9 mouse cellular contexts compared by ENCODE assay signal in the genomic region with DNA sequence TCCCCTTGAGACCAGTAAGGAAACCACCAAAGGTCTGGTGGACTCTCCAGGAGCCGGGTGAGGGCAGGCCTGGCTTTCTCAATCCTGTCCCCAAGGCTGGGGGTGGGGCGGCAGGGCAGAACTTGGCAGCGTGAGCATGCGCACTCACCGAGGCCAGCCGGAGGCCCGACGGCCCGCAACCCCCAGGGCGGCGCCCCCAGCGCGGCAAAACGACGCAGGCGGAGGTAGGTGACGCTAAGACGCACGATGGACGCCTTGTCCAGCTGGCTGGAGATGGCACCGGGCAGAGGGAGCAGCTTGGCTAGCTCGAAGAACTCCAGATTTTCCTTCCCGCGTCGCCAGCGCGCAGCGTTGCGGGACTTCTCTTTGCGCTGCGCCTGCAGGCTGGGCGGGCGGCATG. TPM values are rescaled to one million over a fixed set of nuclear protein-coding genes. Genes with fewer than 3 reads are reported as not detected.
DNase-seq lines count a peak whose midpoint lies in the region; ATAC-seq and TF ChIP-seq lines count a peak whose summit lies in the region.
"Had no signal": no experiment of that assay in that cellular context is flagged by ENCODE, and none has a peak within 500 bp of the region (broad histone marks: within the 10 kb centered on the region; RNA-seq: fewer than 3 reads in every experiment).

No protein-coding gene starts in this region.

- ATAC-seq in heart, embryonic 14.5 days (ENCODE audit: insufficient number of reproducible peaks, insufficient read depth, low FRiP score, low read depth), result no peak
- ATAC-seq in hindbrain, embryonic 15.5 days (ENCODE audit: low FRiP score, low read depth), result no peak
- peak; percentile 47; the same call in 1 of the 2 replicates for ATAC-seq in megakaryocyte progenitor cell, adult 5-6 weeks (replicated peaks; ENCODE audit: poor library complexity)

- peak overlapping the region; percentile 30 to 33 for H3K4me3 ChIP-seq in heart, embryonic 14.5 days (ENCODE audit: control insufficient read depth in 1 of 2, insufficient read depth in 1 of 2, low read depth in 1 of 2, low read length in 2 of 2)
- peak overlapping the region; percentile 19; the same call in 1 of the 2 replicates for H3K4me3 ChIP-seq in bone marrow macrophage, adult 2 months (ENCODE audit: insufficient read depth, low read length)
- H3K4me3 ChIP-seq in hindbrain, embryonic 15.5 days, result peak overlapping the region; percentile 13
- H3K4me3 ChIP-seq in cerebellum, adult 2 months (replicated peaks; ENCODE audit: insufficient read depth, low read depth, low read length), result no peak overlapping the region

- peak overlapping the region; percentile 53 for H3K4me2 ChIP-seq in heart, embryonic 14.5 days (ENCODE audit: low read length)
- H3K4me2 ChIP-seq in hindbrain, embryonic 15.5 days, result peak overlapping the region; percentile 37

- no peak for TF ChIP-seq CTCF in bone marrow macrophage, adult 2 months (IDR thresholded peaks at IDR 0.05; ENCODE audit: low read depth, low read length)
- no peak for TF ChIP-seq CTCF in cerebellum, adult 2 months (IDR thresholded peaks at IDR 0.05; ENCODE audit: borderline replicate concordance, insufficient read depth, low read depth, low read length)

- peaks cover 71% of the 10 kb centered on the region for H3K27me3 ChIP-seq in heart, embryonic 14.5 days (ENCODE audit: control insufficient read depth, insufficient read depth, low read length)
- H3K27me3 ChIP-seq in hindbrain, embryonic 15.5 days, result peaks cover 74% of the 10 kb centered on the region
- peaks cover 9% of the 10 kb centered on the region; the same call in 1 of the 2 replicates for H3K27me3 ChIP-seq in cerebellum, adult 2 months (ENCODE audit: control insufficient read depth, insufficient read depth, low read length)

- H3K27ac ChIP-seq in heart, embryonic 14.5 days (replicated peaks in 1 of 2; ENCODE audit: control insufficient read depth in 1 of 2, insufficient read depth in 1 of 2, low read depth in 2 of 2, low read length in 2 of 2), result no peak overlapping the region
- H3K27ac ChIP-seq in bone marrow macrophage, adult 2 months (ENCODE audit: insufficient read depth, low read depth, low read length), result no peak overlapping the region
- H3K27ac ChIP-seq in hindbrain, embryonic 15.5 days (replicated peaks), result no peak overlapping the region
- no peak overlapping the region for H3K27ac ChIP-seq in cerebellum, adult 2 months (ENCODE audit: insufficient read depth, low read length)

- intact Hi-C loops in heart, postnatal 36 days (cut with DNase I), result no loop called here

- peaks cover 5 to 15% of the 10 kb centered on the region in 2 experiments; a peak in 3 of 4 replicates for H3K4me1 ChIP-seq in heart, embryonic 14.5 days (ENCODE audit: control insufficient read depth in 2 of 2, insufficient read depth in 2 of 2, low read length in 2 of 2)
- H3K4me1 ChIP-seq in bone marrow macrophage, adult 2 months (ENCODE audit: control insufficient read depth, insufficient read depth, low read length), result no peaks in the 10 kb centered on the region
- peaks cover 27% of the 10 kb centered on the region for H3K4me1 ChIP-seq in hindbrain, embryonic 15.5 days (replicated peaks)
- H3K4me1 ChIP-seq in cerebellum, adult 2 months (ENCODE audit: control insufficient read depth, insufficient read depth, low read length), result no peaks in the 10 kb centered on the region

- no peak for DNase-seq in heart, postnatal 36 days
- DNase-seq in natural killer cell, adult 2 months (ENCODE audit: low spot score in 2 of 2), result no peak
- no peak for DNase-seq in cerebellum, adult 2 months
- no peak for DNase-seq in layer of hippocampus, adult 9-11 months

- WGBS in heart, embryonic 14.5 days, result 6% methylated on average over 33 of the region's 33 CpGs
- WGBS in hindbrain, embryonic 15.5 days, result 7% methylated on average over 33 of the region's 33 CpGs
- WGBS in cerebellum, adult 2 months, result 3% methylated on average over 33 of the region's 33 CpGs

- TF ChIP-seq POLR2A in bone marrow macrophage, adult 2 months (IDR thresholded peaks at IDR 0.05; ENCODE audit: borderline replicate concordance, low read depth, low read length), result no peak
- no peak for TF ChIP-seq POLR2A in cerebellum, adult 2 months (IDR thresholded peaks at IDR 0.05; ENCODE audit: borderline replicate concordance, insufficient read depth, low read length)

- H3K9me3 ChIP-seq in heart, embryonic 14.5 days (ENCODE audit: control insufficient read depth, low read length), result no peaks in the 10 kb centered on the region
- H3K9me3 ChIP-seq in hindbrain, embryonic 15.5 days, result no peaks in the 10 kb centered on the region

- peak overlapping the region; percentile 38; the same call in 1 of the 2 replicates for H3K9ac ChIP-seq in heart, embryonic 14.5 days (ENCODE audit: low read length)
- H3K9ac ChIP-seq in hindbrain, embryonic 15.5 days, result no peak overlapping the region

- H3K36me3 ChIP-seq in heart, embryonic 14.5 days (ENCODE audit: control insufficient read depth, insufficient read depth, low read length), result no peaks in the 10 kb centered on the region
- H3K36me3 ChIP-seq in hindbrain, embryonic 15.5 days, result no peaks in the 10 kb centered on the region

RNA-seq across cellular contexts. Expression of gene Npas1, which starts 3.1 kb away (rescaled TPM):
- polyA plus RNA-seq in heart, embryonic 14.5 days (2014; fragmentation: Nextera tagmentation; extraction: Ambion mirVana), result 0.20 TPM in 1 of 2 replicates, not detected in the other
- not detected for total RNA-seq in heart, postnatal 36 days (2021)
- not detected in 2 replicates for polyA plus RNA-seq in bone marrow macrophage, adult 2 months (2012; ENCODE audit: insufficient read depth, insufficient read length, missing spikeins)
- 4.4 and 5.0 TPM in 2 replicates for polyA plus RNA-seq in hindbrain, embryonic 15.5 days (2015; fragmentation: Nextera tagmentation; extraction: Ambion mirVana)
- total RNA-seq in megakaryocyte progenitor cell, adult 5-6 weeks (2015), result not detected in 2 replicates
- not detected in 2 replicates for total RNA-seq in megakaryocyte progenitor cell, adult 5-6 weeks (2017)
- polyA plus RNA-seq in cerebellum, adult 2 months (2012; rRNA removed), result 3.7 and 6.0 TPM in 2 replicates
- polyA plus RNA-seq: spleen, adult 2 months had no signal

RNA-seq across cellular contexts. Expression of gene Tmem160, which starts 21.9 kb away (rescaled TPM):
- 87.5 and 96.7 TPM in 2 replicates for polyA plus RNA-seq in heart, embryonic 14.5 days (2014; fragmentation: Nextera tagmentation; extraction: Ambion mirVana)
- 10 to 100 TPM; 79.4 to 89.8 TPM for total RNA-seq in heart, postnatal 36 days (2021)
- polyA plus RNA-seq in bone marrow macrophage, adult 2 months (2012; ENCODE audit: insufficient read depth, insufficient read length, missing spikeins), result 43.4 and 51.6 TPM in 2 replicates
- polyA plus RNA-seq in hindbrain, embryonic 15.5 days (2015; fragmentation: Nextera tagmentation; extraction: Ambion mirVana), result 67.8 and 75.6 TPM in 2 replicates
- 34.6 and 42.5 TPM in 2 replicates for total RNA-seq in megakaryocyte progenitor cell, adult 5-6 weeks (2015)
- 9.5 and 13.5 TPM in 2 replicates for total RNA-seq in megakaryocyte progenitor cell, adult 5-6 weeks (2017)
- polyA plus RNA-seq in cerebellum, adult 2 months (2012; rRNA removed), result 89.6 and 98.6 TPM in 2 replicates
